Mouse (Mus musculus): ENCODE results near the gene Fam13a.

Gene Fam13a

DNA sequence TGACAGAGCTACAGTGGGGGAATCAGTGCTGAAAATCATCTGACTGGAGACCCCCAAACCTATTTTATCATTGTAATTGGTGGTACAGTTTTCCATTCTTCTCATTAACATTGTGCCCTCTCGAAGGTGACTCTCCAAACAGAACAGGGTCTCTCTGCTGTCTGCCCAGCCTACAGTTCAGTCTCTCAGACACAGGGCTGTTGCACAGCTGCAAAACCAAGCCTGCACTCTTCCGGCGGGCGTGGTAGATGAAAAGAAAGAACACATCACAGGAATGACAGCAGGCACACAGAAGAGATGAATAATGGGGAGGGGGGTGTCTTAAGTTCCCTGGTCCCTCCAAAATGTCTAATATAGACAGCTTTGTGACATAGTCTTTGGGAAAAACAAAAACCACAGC, 90.2 kb downstream of the Fam13a start:
- in situ Hi-C loops (cut with MboI, MseI) = no loop called here

DNA sequence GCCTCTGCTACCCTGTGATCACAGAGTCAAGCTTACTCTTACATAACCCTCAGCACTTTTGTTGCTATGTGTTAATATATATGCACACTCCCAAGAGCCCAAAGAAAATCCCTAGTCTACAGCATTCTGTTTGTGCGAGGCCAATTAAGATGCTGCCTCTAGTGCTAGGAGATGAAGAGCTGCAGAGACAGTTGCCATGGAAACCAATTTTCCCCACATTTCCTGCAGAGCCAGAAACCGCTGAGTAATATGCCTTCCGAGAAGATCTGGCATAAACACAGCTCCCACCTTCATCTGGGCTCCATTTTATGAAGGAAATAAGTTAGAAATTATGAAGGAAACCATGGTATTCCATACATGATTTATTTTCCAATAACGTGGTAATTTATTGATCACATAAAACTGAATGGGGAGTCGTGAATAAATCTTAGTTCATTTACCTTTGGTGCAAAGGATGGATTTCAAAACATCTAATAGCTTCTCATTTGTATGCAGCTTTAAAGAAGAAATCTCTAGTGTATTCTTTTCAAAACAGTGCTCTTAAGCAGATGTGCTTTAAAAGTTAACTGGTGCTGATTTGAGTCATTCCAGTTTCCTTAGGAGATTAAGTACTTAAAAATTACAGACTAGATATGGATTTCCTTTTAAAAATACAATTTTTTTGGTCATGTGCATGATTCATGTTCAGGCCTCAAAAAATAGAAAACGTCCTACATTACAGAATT, 91.0 kb downstream of the Fam13a start:
- in situ Hi-C loops (cut with MboI, MseI) = no loop called here

DNA sequence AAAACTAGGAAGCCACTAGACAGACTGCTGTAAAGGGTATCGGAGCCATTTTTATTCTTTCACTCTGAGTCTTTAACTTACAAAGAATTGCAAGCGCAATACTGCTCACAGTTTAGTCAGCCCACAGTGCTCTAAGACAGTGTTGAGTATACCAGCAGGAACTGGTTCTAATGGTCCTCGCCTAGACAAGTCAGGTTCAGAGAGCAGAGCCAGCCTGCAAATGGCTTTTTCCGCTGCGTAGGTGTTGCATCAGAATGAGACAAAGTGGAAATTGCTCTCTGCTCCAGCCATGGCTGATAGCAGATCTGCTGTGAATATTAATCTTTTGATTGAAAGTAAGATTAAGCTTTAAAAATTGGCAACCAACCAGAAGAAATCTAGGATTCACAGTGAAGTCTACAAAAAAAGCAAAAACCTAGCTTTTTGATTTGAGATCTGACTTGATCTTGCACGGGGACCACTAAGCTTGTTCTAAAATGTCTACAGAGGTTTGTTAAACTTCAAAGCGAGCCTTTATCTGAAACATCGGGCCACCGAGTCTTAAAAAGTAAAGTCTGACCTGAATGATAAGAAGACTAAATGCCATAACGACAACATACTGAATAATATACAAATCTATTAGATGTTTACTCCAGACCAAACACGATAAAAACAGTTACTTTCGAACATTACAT, 91.7 kb downstream of the Fam13a start:
- in situ Hi-C loops (cut with MboI, MseI) = no loop called here

DNA sequence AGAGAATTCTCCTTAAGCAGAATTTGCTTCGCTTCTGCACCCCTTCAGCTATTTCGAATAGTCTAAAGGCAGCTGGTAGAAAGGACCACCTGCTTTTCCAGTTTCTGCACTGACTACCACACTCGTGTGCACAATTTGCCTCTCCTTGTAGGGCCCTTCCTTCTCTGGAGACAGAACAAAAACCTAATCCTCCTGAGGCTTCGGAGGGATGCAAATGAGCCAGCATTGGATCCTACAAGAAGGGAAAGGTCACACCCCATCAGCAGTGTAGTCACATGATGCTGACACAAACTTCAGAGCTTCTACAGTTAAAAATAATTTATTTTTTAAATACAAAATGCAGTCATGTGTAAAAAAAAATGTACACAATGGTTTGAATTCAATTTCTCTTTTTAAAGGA, 93.2 kb downstream of the Fam13a start:
- in situ Hi-C loops (cut with MboI, MseI) = no loop called here

- in situ Hi-C loops (cut with MboI, MseI) = no loop called here
Measured at GRCm38 (mm10) chr6:58929911-58930431, 94.4 kb downstream of the Fam13a start.

- in situ Hi-C loops (cut with MboI, MseI) = no loop called here
Measured at GRCm38 (mm10) chr6:58927881-58928280, 96.5 kb downstream of the Fam13a start.

DNA sequence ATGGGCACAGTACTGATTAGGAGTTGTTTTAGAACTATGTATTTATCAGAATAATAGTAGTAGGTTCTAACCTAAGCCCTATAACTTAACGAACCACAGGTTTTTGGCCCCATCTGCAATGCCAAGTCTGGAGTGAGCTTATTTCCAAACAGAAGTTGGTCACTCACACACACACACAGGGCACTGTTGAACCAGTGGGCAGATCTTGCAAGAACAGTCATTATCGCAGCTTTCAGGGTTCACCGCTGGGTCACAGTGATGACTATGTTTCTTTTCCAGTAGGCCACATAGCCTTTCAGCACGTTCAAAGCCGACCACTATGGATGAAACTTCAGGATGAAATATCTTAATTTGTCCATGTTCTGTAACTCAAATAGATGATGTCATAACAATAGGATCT, 101.8 kb downstream of the Fam13a start:
- in situ Hi-C loops (cut with MboI, MseI) = no loop called here

GRCm38 (mm10) chr6:58921623-58922022, 102.7 kb downstream of the Fam13a start:
- in situ Hi-C loops (cut with MboI, MseI) = no loop called here

GRCm38 (mm10) chr6:58920735-58921134, 103.6 kb downstream of the Fam13a start:
- in situ Hi-C loops (cut with MboI, MseI) = no loop called here

- in situ Hi-C loops (cut with MboI, MseI) = no loop called here
Measured at GRCm38 (mm10) chr6:58916498-58916897, 107.9 kb downstream of the Fam13a start.

DNA sequence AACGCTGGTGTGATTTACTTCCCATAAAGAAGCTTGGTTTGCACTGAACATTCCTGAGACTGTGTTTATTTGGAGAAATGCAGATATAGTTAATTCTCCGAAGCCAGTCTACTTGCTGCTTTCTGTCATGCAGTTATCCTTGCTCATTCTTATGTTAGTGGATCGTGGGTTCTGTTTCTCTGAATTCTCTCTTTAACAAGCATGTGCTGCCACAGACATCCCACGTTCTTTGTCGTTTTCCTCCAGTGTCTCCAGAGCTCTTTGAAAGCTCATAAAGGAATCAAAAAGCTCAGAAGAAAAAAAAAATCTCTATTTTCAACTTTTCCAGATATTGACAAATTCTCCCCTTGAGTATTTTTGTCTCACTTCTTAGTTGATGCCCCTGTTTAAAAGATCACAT, 110.4 kb downstream of the Fam13a start:
- in situ Hi-C loops (cut with MboI, MseI) = no loop called here

- in situ Hi-C loops (cut with MboI, MseI) = no loop called here
Measured at GRCm38 (mm10) chr6:58913551-58913950, 110.8 kb downstream of the Fam13a start.

DNA sequence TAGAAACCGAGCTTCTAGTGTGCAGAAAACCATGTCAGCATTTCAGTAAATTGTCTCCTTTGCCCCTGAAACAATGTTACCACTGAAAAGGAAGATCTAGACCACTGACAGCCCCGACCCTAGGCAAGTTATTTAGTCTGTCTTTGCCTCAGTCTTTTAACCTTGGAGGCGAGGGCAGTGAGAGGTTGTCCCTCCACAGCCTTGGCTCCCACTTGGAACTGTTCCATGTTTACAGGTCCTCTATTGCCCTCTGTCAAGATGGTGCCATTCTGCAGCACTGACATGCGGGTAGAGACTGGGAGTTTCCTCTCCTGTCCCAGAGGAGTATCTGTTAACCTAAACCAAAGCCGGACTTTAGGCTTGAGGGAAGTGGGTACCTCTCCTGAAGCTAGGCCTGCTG, 111.5 kb downstream of the Fam13a start:
- in situ Hi-C loops (cut with MboI, MseI) = no loop called here

DNA sequence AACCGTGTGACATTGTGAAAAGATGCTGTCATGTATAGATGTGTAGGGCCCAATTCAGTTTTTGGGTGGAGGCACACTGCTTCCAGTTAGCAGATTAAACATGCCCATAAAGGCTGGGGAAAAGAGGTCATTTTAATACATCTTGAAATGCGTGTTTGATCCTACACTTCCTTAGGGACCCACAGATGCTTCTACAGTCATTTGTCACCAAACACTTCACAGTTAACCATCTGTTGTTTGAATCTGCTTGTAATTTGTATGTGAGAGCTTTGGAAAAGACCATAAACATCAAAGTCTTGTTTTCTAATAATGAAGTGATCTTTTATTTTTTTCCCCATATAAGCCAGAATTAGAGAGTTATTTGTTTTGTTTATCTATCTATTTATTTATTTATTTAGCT, 116.6 kb downstream of the Fam13a start:
- in situ Hi-C loops (cut with MboI, MseI) = no loop called here

GRCm38 (mm10) chr6:58907336-58907735, 117.0 kb downstream of the Fam13a start:
- in situ Hi-C loops (cut with MboI, MseI) = no loop called here

DNA sequence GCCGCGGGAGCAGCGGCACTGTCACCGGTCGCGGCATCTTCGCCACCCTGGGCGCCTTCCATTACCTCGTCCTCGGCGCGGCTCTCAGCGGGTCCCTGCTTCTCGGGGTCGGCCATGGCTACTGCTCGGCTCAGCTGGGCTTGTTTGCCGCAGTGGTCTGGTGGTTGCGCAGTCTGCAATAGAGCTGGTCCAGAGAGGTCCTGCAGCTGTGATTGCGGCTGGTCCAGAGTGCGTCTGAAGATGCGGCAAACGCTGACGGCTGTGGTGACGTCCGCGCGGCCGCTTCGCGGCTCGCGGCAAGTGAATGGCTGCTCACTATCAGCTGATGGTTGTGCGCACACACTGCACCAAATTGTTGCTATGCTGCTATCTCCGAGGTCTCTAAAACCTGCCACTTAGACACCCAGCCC, 117.5 kb downstream of the Fam13a start, which contains the start of gene Nap1l5:
Nap1l5 (minus strand) TSS at position 225 of the 410 bp plus-strand sequence.
- in situ Hi-C loops (cut with MboI, MseI) = no loop called here

DNA sequence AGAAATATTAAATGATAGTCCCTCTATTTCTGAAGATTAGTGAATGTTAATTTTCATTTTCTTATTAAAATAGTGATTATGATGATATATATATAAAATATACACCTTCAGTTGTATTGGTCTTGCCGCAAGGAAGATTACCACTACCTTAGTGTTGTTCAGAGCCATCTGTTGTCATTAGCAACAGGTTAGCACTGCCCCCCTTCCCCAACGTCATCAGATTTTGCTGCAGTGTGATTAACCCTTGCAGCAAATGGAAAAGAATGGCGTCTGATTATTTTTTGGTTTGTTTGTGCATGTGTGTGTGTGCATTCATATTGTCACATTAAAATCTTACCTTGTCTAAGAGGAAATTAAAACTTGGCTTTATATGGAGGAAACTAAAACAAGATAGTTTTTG, 119.8 kb downstream of the Fam13a start:
- in situ Hi-C loops (cut with MboI, MseI) = no loop called here

DNA sequence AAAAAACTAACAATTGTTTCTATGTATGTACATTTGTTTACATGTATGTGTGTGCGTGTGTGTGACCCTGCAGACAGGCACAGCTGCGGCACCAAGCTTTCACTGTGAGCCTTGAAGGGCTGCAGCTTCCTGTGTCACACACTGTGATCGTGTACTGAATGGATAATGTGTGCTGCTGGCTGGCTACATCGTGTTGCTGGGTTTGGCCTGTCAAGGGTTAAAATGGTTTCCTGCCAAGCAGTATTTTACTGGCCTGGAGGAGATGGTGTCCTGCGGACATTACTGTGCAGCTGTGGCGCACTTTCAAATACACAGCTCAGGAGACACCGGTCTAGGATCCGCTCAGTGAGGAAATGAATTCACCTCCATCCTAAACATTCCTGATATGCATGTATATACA, 121.2 kb downstream of the Fam13a start:
- in situ Hi-C loops (cut with MboI, MseI) = no loop called here

DNA sequence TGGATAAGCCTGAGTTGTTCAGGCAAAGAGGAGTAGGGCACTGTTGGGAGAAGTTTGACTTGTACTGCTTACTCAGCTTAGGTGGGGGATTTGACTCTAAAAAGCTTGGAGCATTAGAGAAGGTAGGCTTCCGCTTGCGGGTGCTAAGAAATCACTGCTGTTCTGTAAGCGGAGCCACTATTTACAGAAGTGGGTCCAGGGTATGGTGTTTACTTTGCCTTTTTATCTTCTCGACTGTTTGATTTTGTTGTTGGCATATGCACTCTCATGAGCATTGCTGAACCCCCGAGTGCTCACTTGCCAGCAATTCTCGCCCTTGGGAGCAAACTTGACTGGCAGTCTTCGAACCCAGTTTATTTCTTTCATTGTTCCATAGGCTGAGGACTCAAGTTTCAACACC, 123.8 kb downstream of the Fam13a start:
- in situ Hi-C loops (cut with MboI, MseI) = no loop called here

DNA sequence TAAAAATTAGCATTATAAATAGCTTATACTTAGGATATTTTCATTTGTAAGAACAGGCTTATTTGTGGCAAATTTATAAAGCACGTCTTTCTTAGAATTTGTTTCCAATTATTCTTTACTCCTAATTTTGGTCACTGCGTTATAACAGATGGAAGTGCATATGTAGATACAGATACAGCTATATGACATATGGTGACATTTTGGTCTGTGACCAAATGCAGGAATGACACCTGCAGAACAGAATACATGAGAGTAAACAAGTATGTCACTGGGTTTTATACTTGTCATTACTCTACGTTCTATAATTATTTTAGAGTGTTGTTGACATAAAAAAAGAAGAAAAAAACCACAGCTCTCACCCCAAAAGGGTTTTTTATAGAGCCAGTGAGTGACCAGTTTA, 125.3 kb downstream of the Fam13a start:
- in situ Hi-C loops (cut with MboI, MseI) = no loop called here

DNA sequence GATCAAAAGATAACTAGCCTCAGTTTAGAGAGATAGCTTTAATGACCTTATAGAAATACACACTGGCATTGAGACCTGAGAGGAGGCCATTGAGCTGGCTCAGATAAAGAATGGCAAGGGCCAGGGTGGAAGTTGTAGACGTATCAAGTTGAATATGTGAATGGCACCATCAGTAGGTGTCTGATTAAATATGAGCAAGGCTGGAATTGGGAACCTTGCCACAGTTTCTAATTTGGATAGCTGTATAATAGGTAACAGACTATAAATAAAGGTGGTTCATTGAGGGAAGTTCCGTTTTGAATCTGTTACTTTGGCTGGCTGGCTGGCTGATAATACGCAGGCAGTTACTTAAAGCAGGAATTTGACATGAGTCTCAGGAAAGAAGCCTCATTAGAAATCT, 127.7 kb downstream of the Fam13a start:
- in situ Hi-C loops (cut with MboI, MseI) = no loop called here

DNA sequence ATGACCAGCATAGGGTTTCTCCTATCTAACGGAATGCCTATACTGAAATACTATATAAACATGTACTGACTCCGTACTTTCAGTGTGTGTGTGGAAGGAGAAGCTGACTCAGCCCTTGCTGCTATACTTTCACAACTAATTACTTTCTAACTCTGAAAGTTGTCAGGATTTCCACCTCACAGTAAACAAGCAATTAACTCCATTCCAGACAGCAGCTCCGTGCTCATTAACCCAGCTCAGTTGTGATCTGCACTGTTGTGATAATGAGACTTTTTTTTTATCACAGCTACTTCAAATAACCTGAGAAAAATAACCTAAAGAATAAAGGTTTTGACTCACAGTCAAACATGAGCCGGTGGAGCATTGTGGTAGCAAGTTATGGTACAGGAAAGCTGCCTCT, 129.4 kb downstream of the Fam13a start:
- in situ Hi-C loops (cut with MboI, MseI) = no loop called here

GRCm38 (mm10) chr6:58893307-58893706, 131.0 kb downstream of the Fam13a start:
- in situ Hi-C loops (cut with MboI, MseI) = no loop called here

Measured in T-helper 1 cell (primary cell).